Mouse (Mus musculus): ENCODE results near the gene Frmd4a. TPM values are rescaled to one million over a fixed set of nuclear protein-coding genes. Genes with fewer than 3 reads are reported as not detected.

Frmd4a gene
- polyA plus RNA-seq, 1 experiment: 46.5 TPM

DNA sequence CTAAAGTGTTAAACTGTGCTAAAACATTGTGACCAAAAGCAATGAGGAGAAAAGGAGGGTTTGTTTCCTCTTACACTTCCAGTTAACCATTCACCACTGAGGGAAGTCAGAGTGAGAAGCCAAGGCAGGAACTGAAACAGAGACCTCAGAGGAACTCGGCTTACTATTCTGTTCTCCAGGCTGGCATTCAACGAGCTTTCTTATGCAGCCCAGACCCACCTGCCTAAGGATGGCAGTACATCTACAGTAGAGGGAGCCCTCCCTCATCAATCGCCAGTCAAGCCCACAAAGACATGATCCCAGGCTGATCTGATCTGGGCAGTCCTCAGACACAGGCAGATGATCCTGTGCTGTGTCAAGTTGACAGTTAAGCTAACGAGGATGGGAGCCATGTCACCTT, 555.9 kb downstream of the Frmd4a start:
- peaks cover 37% of the 10 kb centered on the region for H3K4me1 ChIP-seq (ENCODE audit: control insufficient read depth, insufficient read depth, low read length)
- no peak for TF ChIP-seq POLR2A (IDR thresholded peaks at IDR 0.05; ENCODE audit: borderline replicate concordance, extremely low read depth, low read depth, low read length)
- TF ChIP-seq CTCF (IDR thresholded peaks at IDR 0.05; ENCODE audit: insufficient read depth, low read length): no peak
- 44% methylated on average over 4 of the region's 4 CpGs for WGBS
- no peak overlapping the region for H3K4me3 ChIP-seq (replicated peaks; ENCODE audit: extremely low read depth, low read depth, low read length)
- no peak for DNase-seq

DNA sequence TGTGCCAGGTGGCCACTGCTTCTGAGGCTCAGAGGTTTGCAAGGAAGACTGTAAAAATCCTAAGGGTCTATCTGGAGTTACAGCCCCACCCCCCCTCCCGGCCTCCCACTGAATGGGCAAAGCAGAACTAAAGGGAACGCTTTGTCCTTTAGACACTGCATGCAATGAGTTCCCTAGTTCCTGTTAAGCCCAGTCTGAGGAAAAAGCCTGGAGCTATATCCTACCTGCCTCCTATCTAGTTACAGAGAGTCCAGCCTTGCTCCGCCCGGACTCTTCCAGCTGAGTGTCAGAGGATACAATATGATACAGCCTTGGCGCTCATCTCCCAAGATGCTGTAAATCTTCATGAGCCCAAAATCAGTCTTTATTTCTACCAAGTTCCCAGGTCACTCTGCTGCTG, 556.7 kb downstream of the Frmd4a start:
- DNase-seq: no peak
- Histone ChIP-seq H3K4me3 (replicated peaks; ENCODE audit: extremely low read depth, low read depth, low read length) (no peak overlapping the region), H3K4me1 (ENCODE audit: control insufficient read depth, insufficient read depth, low read length) (peaks cover 40% of the 10 kb centered on the region)
- TF ChIP-seq POLR2A (IDR thresholded peaks at IDR 0.05; ENCODE audit: borderline replicate concordance, extremely low read depth, low read depth, low read length): no peak
- no peak for TF ChIP-seq CTCF (IDR thresholded peaks at IDR 0.05; ENCODE audit: insufficient read depth, low read length)
- 93% methylated on average over 5 of the region's 5 CpGs for WGBS

DNA sequence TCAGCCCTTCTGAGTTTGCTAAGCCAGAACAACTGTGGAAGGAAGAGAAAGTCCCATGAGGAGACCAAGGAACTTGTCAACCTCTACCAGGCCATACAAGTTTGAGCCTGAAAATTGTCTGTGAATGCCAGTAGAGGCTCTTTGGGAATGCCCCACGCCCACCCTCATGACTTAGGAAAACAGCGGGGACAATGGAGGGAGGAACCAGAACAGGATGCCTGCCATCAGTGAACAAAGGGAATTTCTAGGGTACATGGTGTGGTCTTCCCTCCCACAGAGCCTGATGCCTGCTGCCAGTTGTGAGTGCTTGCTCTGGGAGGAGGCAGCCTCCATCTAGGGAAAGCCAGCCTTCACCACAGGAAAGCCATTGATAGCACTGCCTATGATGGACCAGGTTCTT, 557.6 kb downstream of the Frmd4a start:
- Histone ChIP-seq H3K4me1 (ENCODE audit: control insufficient read depth, insufficient read depth, low read length) (peaks cover 38% of the 10 kb centered on the region), H3K4me3 (replicated peaks; ENCODE audit: extremely low read depth, low read depth, low read length) (no peak overlapping the region)
- TF ChIP-seq POLR2A (IDR thresholded peaks at IDR 0.05; ENCODE audit: borderline replicate concordance, extremely low read depth, low read depth, low read length) (no peak), CTCF (IDR thresholded peaks at IDR 0.05; ENCODE audit: insufficient read depth, low read length) (no peak)
- no peak for DNase-seq
- WGBS: 43% methylated on average over 2 of the region's 2 CpGs

DNA sequence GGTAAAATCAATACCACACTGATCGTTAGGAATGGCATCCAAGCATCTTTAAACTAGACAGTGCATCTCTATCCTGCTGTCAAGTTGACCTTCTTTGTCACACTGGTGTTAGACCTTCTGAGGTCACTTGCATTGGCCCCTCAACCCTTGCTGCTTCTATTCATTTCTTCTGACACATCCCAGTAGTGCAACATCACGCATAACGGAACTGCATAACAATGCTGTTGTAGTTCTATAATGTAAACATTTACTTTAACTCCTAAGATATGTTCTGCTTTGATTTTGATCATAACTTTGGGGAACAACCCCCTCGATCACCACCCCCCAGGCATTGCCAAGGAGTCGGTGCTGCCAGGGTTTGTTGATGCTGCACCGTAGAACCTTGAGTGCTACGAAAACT, 558.5 kb downstream of the Frmd4a start:
- TF ChIP-seq POLR2A (IDR thresholded peaks at IDR 0.05; ENCODE audit: borderline replicate concordance, extremely low read depth, low read depth, low read length) (no peak), CTCF (IDR thresholded peaks at IDR 0.05; ENCODE audit: insufficient read depth, low read length) (no peak)
- 50% methylated on average over 7 of the region's 7 CpGs for WGBS

DNA sequence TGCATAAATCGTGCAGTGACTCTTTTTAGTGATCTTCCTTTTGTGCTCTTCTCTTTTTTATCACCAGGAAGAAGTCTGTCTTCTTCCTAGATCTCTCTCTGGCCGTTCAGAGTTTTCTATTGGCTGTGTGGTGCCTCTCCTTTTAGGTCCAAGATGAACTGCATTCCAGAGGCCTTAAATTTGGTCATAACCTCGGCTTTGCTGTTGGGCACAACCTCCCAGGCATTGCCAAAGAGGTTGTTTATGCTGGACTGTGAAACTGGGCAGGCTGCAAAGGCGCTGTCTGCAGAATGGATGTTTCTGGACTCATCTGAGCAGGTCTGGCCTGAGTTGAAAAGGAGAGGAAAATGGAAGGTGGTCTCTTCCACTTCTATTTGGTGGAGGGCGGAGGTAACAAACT, 560.8 kb downstream of the Frmd4a start:
- Histone ChIP-seq H3K4me1 (ENCODE audit: control insufficient read depth, insufficient read depth, low read length) (peaks cover 39% of the 10 kb centered on the region), H3K4me3 (replicated peaks; ENCODE audit: extremely low read depth, low read depth, low read length) (no peak overlapping the region)
- no peak for DNase-seq
- WGBS: 40% methylated on average over 5 of the region's 5 CpGs
- TF ChIP-seq POLR2A (IDR thresholded peaks at IDR 0.05; ENCODE audit: borderline replicate concordance, extremely low read depth, low read depth, low read length) (no peak), CTCF (IDR thresholded peaks at IDR 0.05; ENCODE audit: insufficient read depth, low read length) (no peak)

More for the DNA sequence above, 558.5 kb downstream of the Frmd4a start:
- DNase-seq: no peak
- peaks cover 38% of the 10 kb centered on the region for H3K4me1 ChIP-seq (ENCODE audit: control insufficient read depth, insufficient read depth, low read length)
- H3K4me3 ChIP-seq (replicated peaks; ENCODE audit: extremely low read depth, low read depth, low read length): no peak overlapping the region

DNA sequence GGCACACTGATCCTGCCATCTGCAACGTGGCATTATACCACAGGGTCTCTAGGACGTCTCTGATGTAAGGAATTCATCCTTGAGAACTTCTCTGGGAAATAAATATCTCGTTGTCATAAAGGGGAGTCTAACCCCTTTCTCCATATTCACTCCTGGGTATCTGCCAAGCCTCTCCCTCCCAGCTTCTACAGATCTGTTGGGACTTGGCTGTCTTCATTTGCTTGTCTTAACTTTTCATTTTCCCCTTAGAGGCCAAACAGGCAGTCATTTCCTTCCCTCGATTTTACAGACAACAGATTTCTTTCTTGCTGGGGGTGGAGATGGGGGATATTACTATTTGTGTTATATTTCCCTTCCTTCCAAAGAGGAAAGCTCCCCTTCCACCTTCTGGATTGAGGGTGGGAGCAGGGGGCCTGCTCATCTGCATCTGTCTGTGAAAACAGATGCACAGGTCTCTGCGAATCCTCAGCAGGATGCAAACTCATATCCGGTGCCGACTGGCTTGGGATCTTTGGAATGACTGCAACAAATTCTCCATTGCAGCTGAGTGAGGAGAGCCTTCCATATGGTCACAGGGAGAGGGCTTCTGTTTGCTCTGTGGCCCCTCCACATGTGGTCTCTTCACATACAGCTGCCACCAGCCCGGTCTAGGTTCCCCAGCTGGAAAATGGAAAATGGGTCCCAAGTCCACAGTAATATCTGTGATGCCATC, 562.0 kb downstream of the Frmd4a start:
- DNase-seq: no peak
- Histone ChIP-seq H3K4me1 (ENCODE audit: control insufficient read depth, insufficient read depth, low read length) (peaks cover 33% of the 10 kb centered on the region), H3K4me3 (replicated peaks; ENCODE audit: extremely low read depth, low read depth, low read length) (no peak overlapping the region)
- no peak for TF ChIP-seq CTCF (IDR thresholded peaks at IDR 0.05; ENCODE audit: insufficient read depth, low read length)
- TF ChIP-seq POLR2A (IDR thresholded peaks at IDR 0.05; ENCODE audit: borderline replicate concordance, extremely low read depth, low read depth, low read length): no peak
- 40% methylated on average over 8 of the region's 8 CpGs for WGBS

DNA sequence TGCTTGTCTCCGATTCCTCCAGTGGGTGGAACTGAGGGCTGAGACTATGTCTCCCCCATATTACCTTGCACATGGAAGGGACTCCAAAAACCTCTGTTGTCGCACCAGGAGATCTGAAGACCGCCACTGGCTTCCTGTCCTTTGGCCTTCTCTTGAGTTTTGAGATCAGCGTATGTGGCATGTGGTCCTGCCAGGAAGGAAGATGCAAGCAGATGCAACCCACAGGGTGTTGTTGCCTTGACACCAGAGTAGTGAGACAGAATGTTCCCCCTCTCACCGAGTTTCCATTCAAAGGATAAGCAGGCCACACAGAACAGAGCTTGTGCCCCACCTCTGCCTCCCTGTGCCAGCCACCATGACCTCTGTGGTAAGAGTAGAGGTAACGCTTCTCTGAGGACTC, 563.1 kb downstream of the Frmd4a start:
- Histone ChIP-seq H3K4me3 (replicated peaks; ENCODE audit: extremely low read depth, low read depth, low read length) (no peak overlapping the region), H3K4me1 (ENCODE audit: control insufficient read depth, insufficient read depth, low read length) (peaks cover 27% of the 10 kb centered on the region)
- WGBS: 49% methylated on average over 6 of the region's 6 CpGs
- TF ChIP-seq CTCF (IDR thresholded peaks at IDR 0.05; ENCODE audit: insufficient read depth, low read length): no peak
- TF ChIP-seq POLR2A (IDR thresholded peaks at IDR 0.05; ENCODE audit: borderline replicate concordance, extremely low read depth, low read depth, low read length): no peak
- no peak for DNase-seq

DNA sequence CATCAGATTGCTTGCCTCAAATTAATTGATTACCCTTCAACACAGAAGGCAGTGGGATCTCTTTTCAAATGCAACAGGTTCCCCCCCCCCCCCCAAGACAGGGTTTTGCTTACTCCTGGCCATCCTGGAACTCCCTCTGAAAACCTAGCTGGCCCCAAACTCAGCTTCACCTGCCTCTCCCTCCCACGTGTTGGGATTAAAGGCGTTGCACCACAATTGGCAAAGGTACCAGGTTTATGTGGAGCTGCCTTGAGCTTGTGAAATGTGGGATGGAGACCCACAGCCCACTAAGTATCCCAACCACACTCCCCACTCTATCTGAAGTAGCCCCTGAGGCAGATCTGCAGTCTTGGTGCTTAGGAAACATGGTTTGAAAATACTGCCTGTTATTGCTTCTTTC, 565.4 kb downstream of the Frmd4a start:
- DNase-seq: no peak
- H3K4me1 ChIP-seq (ENCODE audit: control insufficient read depth, insufficient read depth, low read length): peaks cover 21% of the 10 kb centered on the region
- TF ChIP-seq CTCF (IDR thresholded peaks at IDR 0.05; ENCODE audit: insufficient read depth, low read length) (no peak), POLR2A (IDR thresholded peaks at IDR 0.05; ENCODE audit: borderline replicate concordance, extremely low read depth, low read depth, low read length) (no peak)
- WGBS: 78% methylated on average over 2 of the region's 2 CpGs
- no peak overlapping the region for H3K4me3 ChIP-seq (replicated peaks; ENCODE audit: extremely low read depth, low read depth, low read length)

DNA sequence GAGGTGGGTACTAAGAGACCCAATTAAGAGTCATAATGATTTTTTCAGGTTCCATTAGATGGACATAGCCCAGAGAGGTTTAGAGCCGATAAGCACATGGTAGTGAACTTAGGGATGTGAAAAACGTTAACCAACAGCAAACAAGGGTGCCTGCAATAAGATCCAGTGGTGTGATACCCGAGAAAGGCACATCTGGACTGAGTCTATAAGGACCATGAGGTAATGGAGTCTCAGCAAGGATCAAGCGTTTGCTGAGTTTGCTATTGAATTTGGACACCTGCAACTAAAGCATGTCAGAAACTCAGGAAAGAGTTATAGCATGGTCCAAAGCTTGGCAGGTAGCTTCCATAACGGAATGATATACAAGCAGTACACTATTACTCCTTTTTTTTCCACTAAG, 566.7 kb downstream of the Frmd4a start:
- Histone ChIP-seq H3K4me1 (ENCODE audit: control insufficient read depth, insufficient read depth, low read length) (peaks cover 19% of the 10 kb centered on the region), H3K4me3 (replicated peaks; ENCODE audit: extremely low read depth, low read depth, low read length) (no peak overlapping the region)
- no peak for TF ChIP-seq CTCF (IDR thresholded peaks at IDR 0.05; ENCODE audit: insufficient read depth, low read length)
- TF ChIP-seq POLR2A (IDR thresholded peaks at IDR 0.05; ENCODE audit: borderline replicate concordance, extremely low read depth, low read depth, low read length): no peak
- DNase-seq: no peak
- 81% methylated on average over 5 of the region's 5 CpGs for WGBS

DNA sequence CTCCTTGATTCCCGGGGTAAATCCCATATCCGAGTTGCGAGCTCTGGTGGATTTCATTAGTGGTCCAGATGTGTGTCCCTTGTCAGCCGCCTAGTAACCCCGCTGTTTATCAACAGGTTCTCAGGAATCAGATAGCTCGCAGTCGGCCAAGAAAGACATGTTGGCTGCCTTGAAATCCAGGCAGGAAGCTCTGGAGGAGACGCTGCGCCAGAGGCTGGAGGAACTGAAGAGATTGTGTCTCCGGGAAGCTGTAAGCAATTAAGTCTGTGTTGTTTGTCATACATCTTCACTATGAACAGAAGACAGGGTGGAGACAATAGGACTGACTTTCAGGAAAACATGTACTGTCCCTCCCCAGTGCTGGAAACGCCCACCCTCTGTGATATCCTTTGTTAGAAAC, 568.7 kb downstream of the Frmd4a start:
- H3K4me3 ChIP-seq (replicated peaks; ENCODE audit: extremely low read depth, low read depth, low read length): no peak overlapping the region
- H3K4me1 ChIP-seq (ENCODE audit: control insufficient read depth, insufficient read depth, low read length): peaks cover 14% of the 10 kb centered on the region
- TF ChIP-seq POLR2A (IDR thresholded peaks at IDR 0.05; ENCODE audit: borderline replicate concordance, extremely low read depth, low read depth, low read length): no peak
- TF ChIP-seq CTCF (IDR thresholded peaks at IDR 0.05; ENCODE audit: insufficient read depth, low read length): no peak
- DNase-seq: no peak
- 52% methylated on average over 11 of the region's 11 CpGs for WGBS
